Mouse (Mus musculus): ENCODE measurements around the gene Uimc1. TPM values are rescaled to one million over a fixed set of nuclear protein-coding genes. Genes with fewer than 3 reads are reported as not detected.

Gene Uimc1
- polyA plus RNA-seq, 2 experiments from 2014 or later: 64.8 to 89.6 TPM

DNA sequence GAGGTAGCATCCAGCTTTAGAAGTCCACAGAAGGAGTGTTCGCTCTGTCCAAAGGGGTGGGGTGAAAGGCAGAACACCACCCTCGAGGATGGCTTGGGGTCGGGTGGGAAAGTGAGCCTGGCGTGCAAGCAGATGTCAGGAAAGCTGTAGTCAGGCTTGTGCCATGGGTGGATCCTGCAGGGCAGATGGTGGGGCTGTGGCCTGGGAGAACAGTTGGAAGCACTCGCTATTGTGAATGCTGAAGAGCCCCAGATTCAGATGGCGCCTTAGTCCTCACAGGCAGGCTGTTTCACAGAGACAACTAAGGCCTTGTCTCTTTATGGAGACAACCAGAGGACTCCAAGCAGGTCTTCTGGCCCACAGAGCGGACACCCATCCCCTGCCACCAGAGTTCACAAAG, 107.9 kb downstream of the Uimc1 start:
- no peak for ATAC-seq

DNA sequence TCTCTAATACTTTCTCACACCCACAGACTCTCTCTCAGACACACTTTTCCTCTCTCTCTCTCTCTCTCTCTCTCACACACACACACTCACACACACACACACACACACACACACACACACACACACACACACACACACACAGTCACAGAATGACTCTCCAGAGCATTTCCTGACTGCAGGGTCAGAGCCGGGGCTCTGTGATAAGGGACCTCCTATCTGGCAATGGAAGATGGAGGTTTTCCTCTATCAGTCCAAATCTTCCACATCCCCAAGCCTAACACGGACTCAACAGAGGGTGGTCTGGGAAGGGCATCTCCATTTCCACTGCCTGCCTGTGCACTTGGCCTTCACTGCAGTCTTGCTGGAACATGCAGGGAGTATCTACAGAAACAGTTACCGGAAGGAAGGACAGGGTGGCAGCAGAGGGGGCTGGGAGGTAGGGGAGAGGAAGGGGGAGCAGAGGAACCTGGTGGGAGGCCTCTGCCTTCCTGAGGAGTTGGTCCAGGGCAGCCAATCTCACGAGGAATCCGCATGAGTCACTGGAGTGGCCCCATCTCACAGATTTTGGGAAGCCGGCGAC, 111.8 kb downstream of the Uimc1 start:
- no peak for ATAC-seq

DNA sequence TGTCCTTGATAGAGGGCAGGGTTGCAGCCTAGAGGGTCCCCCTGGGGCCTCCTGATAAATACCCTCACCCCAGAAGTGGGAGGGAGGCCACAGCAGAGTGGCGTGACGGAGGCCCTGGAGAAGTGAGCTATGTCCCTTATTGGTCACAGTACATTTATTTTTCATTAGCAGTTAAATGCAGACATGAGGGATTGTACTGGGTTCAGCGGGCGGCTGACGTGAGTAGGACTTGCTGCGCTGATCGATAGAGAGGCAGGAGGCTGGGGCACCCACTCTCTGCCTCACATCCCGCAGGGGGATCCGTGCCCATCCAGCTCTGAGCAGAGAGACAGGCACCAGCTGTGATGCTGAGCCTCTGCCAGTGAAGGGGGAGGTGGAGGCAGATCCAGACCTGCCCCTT, 112.7 kb downstream of the Uimc1 start:
- ATAC-seq: no peak

DNA sequence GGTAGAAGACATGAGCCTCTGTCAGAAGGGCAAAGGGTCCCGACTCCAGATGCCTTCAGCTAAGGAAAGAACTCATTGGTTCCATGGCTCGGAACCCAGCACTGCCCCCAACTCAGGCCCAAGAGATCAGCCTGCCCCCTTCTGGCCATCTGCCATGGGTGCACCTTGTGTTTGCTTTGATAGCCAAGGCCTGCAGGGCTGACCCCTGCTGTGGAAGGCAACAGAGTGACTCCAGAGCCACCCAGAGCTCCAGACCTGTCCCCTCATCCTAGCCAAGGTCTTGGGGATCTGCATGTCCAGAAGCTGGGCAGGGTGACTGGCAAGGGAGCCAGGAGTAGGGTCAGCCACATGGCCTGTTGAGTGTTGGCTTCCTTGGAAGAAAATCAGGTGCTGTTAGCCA, 116.5 kb downstream of the Uimc1 start:
- ATAC-seq: no peak

DNA sequence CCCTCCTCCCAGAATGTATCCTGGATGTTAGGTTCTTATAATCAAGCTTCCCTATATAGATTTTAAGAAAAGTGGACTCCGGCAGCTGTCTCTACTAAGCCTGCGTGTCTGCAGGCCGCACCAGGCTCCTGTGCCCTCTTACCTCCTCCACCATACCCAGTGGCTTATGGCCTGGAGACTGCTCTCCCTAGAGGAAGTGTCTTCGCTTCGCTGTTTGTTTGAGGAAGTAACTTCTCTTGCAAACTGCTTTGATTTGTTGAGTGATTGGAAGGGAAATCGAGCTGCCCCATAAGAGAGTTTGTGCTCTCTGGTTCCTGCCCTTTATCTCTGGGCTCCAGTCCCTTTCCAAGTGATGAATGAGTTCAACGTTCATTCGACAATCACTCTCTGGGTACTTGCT, 117.1 kb downstream of the Uimc1 start:
- no peak for ATAC-seq

DNA sequence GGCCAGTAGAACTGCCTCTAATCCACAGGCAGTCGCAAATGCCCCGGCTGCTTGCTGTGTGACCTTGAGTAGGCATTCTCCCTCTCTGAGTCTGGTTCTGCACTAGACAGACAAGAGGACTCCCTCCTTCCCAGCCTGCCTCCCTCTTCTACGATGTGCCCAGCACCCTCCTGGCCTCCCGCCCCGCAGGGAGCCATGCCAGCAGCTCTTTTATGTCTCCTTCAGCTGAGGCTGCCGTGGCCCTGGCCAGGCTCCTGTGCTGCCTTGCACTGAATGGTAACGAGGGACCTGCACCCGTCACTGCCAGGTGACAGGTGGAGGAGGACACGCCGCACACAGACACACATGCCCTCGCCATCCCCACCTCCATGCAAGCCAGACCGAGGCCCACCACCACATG, 119.1 kb downstream of the Uimc1 start:
- no peak for ATAC-seq

DNA sequence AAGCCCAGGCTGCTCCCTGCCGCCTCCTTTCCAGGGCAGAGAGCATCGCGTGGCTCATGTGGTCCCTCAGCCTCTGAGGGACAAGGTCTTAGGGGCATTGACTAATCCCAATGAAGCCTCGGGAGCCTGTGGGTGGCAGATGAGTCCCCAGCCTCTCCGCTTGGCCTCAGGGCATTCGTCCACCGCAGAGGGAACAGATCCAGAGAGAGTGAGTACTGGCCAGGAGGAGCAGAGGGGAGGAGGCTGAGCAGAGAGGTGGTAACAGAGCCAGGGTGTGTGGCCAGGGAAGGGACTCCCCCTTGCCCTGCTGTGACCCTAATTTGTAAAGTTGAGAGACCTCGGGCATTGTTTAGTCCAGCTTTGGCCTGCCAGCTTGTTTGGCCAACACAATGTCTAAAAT, 121.3 kb downstream of the Uimc1 start:
- ATAC-seq: no peak

Other genes starting within 250 kb of the Uimc1 start
- gene Unc5a, start 150.9 kb downstream of the Uimc1 start, polyA plus RNA-seq (2017; shearing (Covaris generic)): under 1 TPM; 0.74 to 0.76 TPM
- under 1 TPM; 0.41 to 0.68 TPM for gene Hk3, start 78.9 kb downstream of the Uimc1 start, polyA plus RNA-seq (2017; shearing (Covaris generic))
- 10 to 100 TPM; 12.3 to 19.5 TPM for gene Zfp346, start 5.0 kb upstream of the Uimc1 start, polyA plus RNA-seq (2017; shearing (Covaris generic))
- gene Gm17617, start 33.2 kb upstream of the Uimc1 start, polyA plus RNA-seq (2017; shearing (Covaris generic)): not detected
- not detected for gene Fgfr4, start 52.3 kb upstream of the Uimc1 start, polyA plus RNA-seq (2017; shearing (Covaris generic))
- 10 to 100 TPM; 53.0 to 53.8 TPM for gene Nsd1, start 109.5 kb upstream of the Uimc1 start, polyA plus RNA-seq (2017; shearing (Covaris generic))
- gene Prelid1, start 220.2 kb upstream of the Uimc1 start, polyA plus RNA-seq (2017; shearing (Covaris generic)): 100 to 1,000 TPM; 282 to 313 TPM
- gene Rab24, start 221.6 kb upstream of the Uimc1 start, polyA plus RNA-seq (2017; shearing (Covaris generic)): 10 to 100 TPM; 10.3 to 13.3 TPM
- 10 to 100 TPM in 1 of 2 experiments, 1 to 10 TPM in 1; 9.2 to 12.4 TPM for gene Mxd3, start 229.5 kb upstream of the Uimc1 start, polyA plus RNA-seq (2017; shearing (Covaris generic))